Mouse (Mus musculus) kidney, embryonic 16.5 days (tissue): ENCODE data around the gene Mrpl43. TPM values are rescaled to one million over a fixed set of nuclear protein-coding genes. Genes with fewer than 3 reads are reported as not detected.

Experiments
- ATAC-seq: fragments of 200-750 bp; cut with Nextera tagmentation; 2 replicates; pipeline ENCODE4 v1.8.0; 2017; ENCODE audit warnings: moderate TSS enrichment; ENCODE audit not compliant: low FRiP score, low TSS enrichment
- H3K27ac ChIP-seq: fragments of 300-500 bp; sonication (generic); 2 replicates; pipeline ENCODE4 v1.5.1; 2014; ENCODE audit warnings: low read length
- H3K27me3 ChIP-seq: fragments of 300-500 bp; sonication (generic); 2 replicates; pipeline ENCODE4 v1.6.1; 2014; ENCODE audit warnings: low read length, control low read depth, mixed read lengths; ENCODE audit not compliant: insufficient read depth
- H3K36me3 ChIP-seq: fragments of 300-500 bp; sonication (generic); 2 replicates; pipeline ENCODE4 v1.6.1; 2014; ENCODE audit warnings: low read length, control low read depth, mixed read lengths; ENCODE audit not compliant: insufficient read depth
- H3K4me1 ChIP-seq: fragments of 300-500 bp; sonication (generic); 2 replicates; pipeline ENCODE4 v1.6.1; 2014; ENCODE audit warnings: low read length, control low read depth, mixed read lengths; ENCODE audit not compliant: insufficient read depth
- H3K4me2 ChIP-seq: fragments of 300-500 bp; sonication (generic); replicated peaks from 2 replicates; pipeline ENCODE4 v1.6.1; 2014; ENCODE audit warnings: low read depth, low read length
- H3K4me3 ChIP-seq: fragments of 300-500 bp; sonication (generic); 2 replicates; pipeline ENCODE4 v1.5.1; 2014; ENCODE audit warnings: mild to moderate bottlenecking, low read length
- H3K9ac ChIP-seq: fragments of 300-500 bp; sonication (generic); replicated peaks from 2 replicates; pipeline ENCODE4 v1.6.1; 2014; ENCODE audit warnings: low read length
- H3K9me3 ChIP-seq: fragments of 300-500 bp; sonication (generic); 2 replicates; pipeline ENCODE4 v1.6.1; 2016; ENCODE audit warnings: low read length, control low read depth
- WGBS: fragments of 180-500 bp; shearing (Covaris S2); extraction: QIAGEN DNeasy Blood & Tissue Kit; methylation state at CpG from one replicate; pipeline ENCODE4 v1.1.7; 2014; 5-methylcytosine and 5-hydroxymethylcytosine counted together
- polyA plus RNA-seq: library from polyadenylated mRNA; unstranded; fragments of >200 nt; fragmentation: Nextera tagmentation; extraction: Ambion mirVana; gene quantifications from 2 replicates; pipeline ENCODE4 v1.2.1, GENCODE M21; 2015

Mrpl43 gene
- polyA plus RNA-seq, 1 experiment from 2014 or later = 72.8 TPM

DNA sequence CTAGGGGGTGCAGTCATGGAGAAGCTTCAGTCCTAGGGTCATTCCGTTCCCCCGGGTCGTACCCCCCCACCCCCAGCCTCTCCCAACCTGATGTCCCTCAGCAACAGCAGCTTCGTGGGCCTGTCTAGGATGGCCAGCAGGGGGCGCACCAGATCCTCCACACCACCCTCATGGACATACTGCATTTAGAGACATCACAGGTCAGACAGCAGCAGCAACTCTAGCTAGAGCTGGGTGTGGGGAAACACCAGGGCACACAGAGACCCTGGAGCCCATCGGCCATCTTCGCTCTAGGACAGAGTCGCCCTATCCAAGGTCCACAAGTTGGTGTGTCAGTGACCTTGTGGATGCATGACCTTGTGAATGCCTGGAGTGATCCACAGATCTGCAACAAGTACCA is 23.9 kb upstream of the Mrpl43 start:
- Histone ChIP-seq H3K36me3 (peaks cover 37% of the 10 kb centered on the region), H3K27me3 (no peaks in the 10 kb centered on the region), H3K4me1 (peaks cover 26% of the 10 kb centered on the region), H3K27ac (no peak overlapping the region), H3K4me3 (no peak overlapping the region), H3K9me3 (no peaks in the 10 kb centered on the region), H3K9ac (no peak overlapping the region), H3K4me2 (no peak overlapping the region)
- 29% methylated on average over 8 of the region's 8 CpGs for WGBS
- ATAC-seq = peak; percentile 33

DNA sequence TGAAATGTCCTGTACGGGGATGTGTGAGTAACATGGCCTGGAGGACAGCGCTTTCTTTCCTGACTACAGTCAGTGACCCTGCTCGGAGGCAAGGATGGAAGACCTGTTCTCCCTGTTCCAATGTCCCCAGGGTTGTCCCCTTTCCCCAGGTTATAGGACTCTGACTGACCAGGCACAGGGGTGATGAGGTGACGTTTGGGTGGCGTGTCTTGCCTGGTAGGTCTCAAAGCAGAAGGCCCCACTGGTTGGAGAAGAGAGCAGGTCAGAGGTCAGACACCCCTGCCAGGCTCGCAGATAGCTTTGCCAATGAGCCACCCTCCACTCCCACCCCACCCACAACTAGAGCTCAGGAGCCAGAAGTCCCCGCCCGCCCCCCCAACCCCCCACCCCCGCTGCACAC is 23.3 kb upstream of the Mrpl43 start:
- no peak overlapping the region for H3K4me2 ChIP-seq
- no peaks in the 10 kb centered on the region for H3K27me3 ChIP-seq
- no peak for ATAC-seq
- peaks cover 42% of the 10 kb centered on the region for H3K36me3 ChIP-seq
- H3K9me3 ChIP-seq = no peaks in the 10 kb centered on the region
- H3K27ac ChIP-seq = no peak overlapping the region
- H3K4me1 ChIP-seq = peaks cover 26% of the 10 kb centered on the region
- H3K4me3 ChIP-seq = no peak overlapping the region
- 59% methylated on average over 7 of the region's 9 CpGs for WGBS
- no peak overlapping the region for H3K9ac ChIP-seq

DNA sequence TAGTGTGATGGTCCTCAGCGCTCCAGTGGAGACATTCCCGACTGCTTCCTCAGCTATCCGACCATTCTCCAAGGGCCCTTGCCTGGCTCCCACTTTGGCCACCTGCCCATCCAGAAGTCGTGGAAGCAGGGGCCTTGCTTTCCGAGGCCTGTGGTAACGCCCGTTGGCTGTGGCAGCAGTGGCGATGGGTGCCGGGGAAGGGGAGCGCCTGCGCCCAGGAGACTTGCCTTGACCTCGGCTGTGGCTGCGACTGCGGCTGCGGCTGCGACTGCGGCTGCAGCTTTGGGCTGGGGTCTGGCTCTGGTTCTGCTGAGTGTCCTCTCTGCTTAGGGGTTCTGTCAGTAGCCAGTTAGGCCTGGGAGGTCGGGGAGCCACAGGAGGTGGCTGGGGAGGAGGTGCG is 22.5 kb upstream of the Mrpl43 start:
- Histone ChIP-seq H3K9me3 (no peaks in the 10 kb centered on the region), H3K9ac (no peak overlapping the region), H3K4me1 (peaks cover 29% of the 10 kb centered on the region), H3K36me3 (peaks cover 48% of the 10 kb centered on the region), H3K27ac (no peak overlapping the region), H3K4me2 (no peak overlapping the region), H3K4me3 (no peak overlapping the region), H3K27me3 (no peaks in the 10 kb centered on the region)
- 62% methylated on average over 19 of the region's 19 CpGs for WGBS
- ATAC-seq = no peak

DNA sequence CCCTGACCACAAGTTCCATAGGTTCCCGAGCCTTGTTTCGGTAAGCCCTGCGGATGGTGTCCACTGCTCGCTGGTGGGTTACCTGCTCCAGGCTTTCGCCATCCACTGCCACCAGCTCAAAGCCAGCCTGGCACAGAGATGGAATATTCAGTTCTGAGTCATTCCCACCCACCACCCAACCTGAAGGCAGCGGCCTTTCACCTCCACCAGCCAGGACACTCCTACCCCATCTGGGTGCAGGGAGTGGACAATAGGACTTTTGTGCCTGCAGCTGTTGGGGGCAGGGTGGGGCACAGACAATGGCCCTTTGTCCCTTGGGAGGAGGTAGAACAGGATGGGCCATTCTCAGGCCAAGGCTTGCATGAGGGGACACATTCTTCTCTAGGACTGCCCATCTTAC is 21.6 kb upstream of the Mrpl43 start:
- 94% methylated on average over 6 of the region's 6 CpGs for WGBS
- Histone ChIP-seq H3K4me1 (peaks cover 31% of the 10 kb centered on the region), H3K36me3 (peaks cover 54% of the 10 kb centered on the region), H3K27me3 (no peaks in the 10 kb centered on the region), H3K4me3 (no peak overlapping the region), H3K9ac (no peak overlapping the region), H3K27ac (no peak overlapping the region), H3K4me2 (no peak overlapping the region), H3K9me3 (no peaks in the 10 kb centered on the region)
- ATAC-seq = no peak

DNA sequence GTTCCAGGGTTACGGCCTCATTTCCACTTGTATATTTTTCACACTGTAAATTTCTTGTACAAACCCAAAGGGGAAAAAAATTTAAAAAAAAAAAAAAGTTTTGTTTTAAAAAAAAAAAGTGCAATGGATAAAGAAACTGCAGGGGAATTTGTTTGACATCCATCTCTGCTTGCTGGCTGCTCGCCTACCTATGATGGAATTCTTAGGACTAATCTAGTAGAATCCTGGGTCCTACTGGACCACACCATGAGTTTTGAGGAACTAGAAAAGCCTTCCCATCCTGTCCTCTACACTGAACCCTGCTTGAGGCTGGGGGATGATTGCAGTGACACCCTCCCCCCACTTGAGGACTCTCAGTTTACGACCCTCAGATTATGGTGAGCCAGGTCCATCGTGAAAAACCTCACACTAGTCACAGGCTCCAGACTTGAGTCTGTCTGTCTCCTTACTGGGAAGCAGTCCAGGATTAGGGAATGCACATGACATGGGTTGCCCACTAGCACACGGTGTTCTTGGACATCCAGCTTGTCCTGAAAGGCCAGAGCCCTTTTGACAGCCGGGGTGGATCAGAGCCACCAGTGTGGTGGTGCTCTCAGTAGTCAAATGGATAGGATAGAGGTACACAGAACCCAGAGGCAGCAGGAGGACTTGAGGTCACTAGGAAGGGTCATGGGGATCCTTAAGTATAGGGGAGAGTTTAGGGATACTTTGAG is 20.9 kb upstream of the Mrpl43 start:
- no peaks in the 10 kb centered on the region for H3K27me3 ChIP-seq
- peaks cover 26% of the 10 kb centered on the region for H3K4me1 ChIP-seq
- H3K27ac ChIP-seq = no peak overlapping the region
- no peak overlapping the region for H3K9ac ChIP-seq
- no peak overlapping the region for H3K4me3 ChIP-seq
- H3K4me2 ChIP-seq = no peak overlapping the region
- 61% methylated on average over 6 of the region's 6 CpGs for WGBS
- no peaks in the 10 kb centered on the region for H3K9me3 ChIP-seq
- no peak for ATAC-seq
- peaks cover 59% of the 10 kb centered on the region for H3K36me3 ChIP-seq

DNA sequence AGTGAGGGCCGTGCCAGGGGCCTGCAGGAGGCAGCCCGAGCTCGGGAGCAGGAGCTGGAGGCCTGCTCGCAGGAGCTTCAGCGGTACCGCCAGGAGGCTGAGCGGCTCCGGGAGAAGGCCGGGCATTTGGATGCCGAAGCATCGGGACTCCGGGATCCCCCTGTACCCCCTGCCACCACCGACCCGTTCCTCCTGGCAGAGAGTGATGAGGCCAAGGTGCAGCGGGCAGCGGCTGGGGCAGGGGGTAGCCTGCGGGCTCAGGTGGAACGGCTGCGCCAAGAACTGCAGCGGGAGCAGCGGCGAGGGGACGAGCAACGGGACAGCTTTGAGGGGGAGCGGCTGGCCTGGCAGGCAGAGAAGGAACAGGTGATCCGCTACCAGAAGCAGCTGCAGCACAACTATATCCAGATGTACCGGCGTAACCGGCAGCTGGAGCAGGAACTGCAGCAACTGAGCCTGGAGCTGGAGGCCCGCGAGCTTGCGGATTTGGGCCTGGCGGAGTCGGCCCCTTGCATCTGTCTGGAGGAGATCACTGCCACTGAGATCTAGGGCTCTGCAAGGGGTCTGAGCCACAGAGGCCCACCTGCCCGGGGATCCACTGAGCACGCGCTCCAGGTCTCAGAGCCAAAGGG is 19.8 kb upstream of the Mrpl43 start:
- ATAC-seq = no peak
- no peaks in the 10 kb centered on the region for H3K27me3 ChIP-seq
- no peak overlapping the region for H3K9ac ChIP-seq
- H3K4me3 ChIP-seq = no peak overlapping the region
- no peak overlapping the region for H3K27ac ChIP-seq
- no peak overlapping the region for H3K4me2 ChIP-seq
- WGBS = 92% methylated on average over 37 of the region's 37 CpGs
- peaks cover 68% of the 10 kb centered on the region for H3K36me3 ChIP-seq
- no peaks in the 10 kb centered on the region for H3K9me3 ChIP-seq
- H3K4me1 ChIP-seq = peaks cover 29% of the 10 kb centered on the region

DNA sequence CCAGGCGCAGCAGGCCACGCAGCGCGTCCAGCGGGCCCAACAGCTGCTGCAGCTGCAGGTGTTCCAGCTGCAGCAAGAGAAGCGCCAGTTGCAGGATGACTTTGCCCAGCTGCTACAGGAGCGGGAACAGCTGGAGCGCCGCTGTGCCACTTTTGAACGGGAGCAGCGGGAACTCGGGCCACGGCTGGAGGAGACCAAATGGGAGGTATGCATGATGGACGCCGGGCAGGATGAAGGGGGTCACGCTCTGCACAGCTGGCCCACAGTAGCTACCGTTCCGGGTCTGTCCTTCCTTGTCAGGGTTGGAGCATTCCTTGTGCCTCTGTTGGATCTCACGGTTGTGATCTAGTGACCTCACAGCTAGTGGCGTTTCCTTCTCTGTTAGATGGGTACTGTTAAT is 18.5 kb upstream of the Mrpl43 start:
- no peaks in the 10 kb centered on the region for H3K27me3 ChIP-seq
- no peaks in the 10 kb centered on the region for H3K9me3 ChIP-seq
- H3K9ac ChIP-seq = no peak overlapping the region
- H3K4me1 ChIP-seq = peaks cover 32% of the 10 kb centered on the region
- no peak overlapping the region for H3K27ac ChIP-seq
- no peak overlapping the region for H3K4me2 ChIP-seq
- 68% methylated on average over 20 of the region's 20 CpGs for WGBS
- peaks cover 68% of the 10 kb centered on the region for H3K36me3 ChIP-seq
- H3K4me3 ChIP-seq = no peak overlapping the region
- no peak for ATAC-seq

DNA sequence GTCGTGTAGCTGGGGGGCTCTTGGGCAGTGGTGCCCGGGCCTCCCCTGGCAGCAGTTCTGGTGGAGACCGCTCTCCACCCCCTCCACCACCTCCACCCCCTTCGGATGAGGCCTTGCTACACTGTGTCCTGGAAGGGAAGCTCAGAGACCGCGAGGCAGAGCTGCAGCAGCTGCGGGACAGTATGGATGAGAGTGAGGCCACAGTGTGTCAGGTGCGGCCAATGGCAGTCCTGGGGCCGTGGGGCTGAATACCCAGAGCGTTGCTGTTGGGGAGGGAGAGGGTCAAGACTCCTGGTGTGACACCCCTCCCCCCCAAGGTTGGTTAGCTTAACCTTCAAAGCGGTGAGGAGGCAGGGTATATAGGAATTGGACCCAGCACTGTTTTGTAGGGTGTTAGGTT is 17.8 kb upstream of the Mrpl43 start:
- Histone ChIP-seq H3K27me3 (no peaks in the 10 kb centered on the region), H3K36me3 (peaks cover 68% of the 10 kb centered on the region), H3K9me3 (no peaks in the 10 kb centered on the region), H3K27ac (no peak overlapping the region), H3K9ac (0 out of 2 replicates have a peak overlapping the region, but pooled peaks have one; percentile 1), H3K4me2 (no peak overlapping the region), H3K4me3 (no peak overlapping the region), H3K4me1 (peaks cover 39% of the 10 kb centered on the region)
- WGBS = 76% methylated on average over 11 of the region's 11 CpGs
- ATAC-seq = 0 out of 2 replicates have a peak, but pooled peaks have one; percentile 25

DNA sequence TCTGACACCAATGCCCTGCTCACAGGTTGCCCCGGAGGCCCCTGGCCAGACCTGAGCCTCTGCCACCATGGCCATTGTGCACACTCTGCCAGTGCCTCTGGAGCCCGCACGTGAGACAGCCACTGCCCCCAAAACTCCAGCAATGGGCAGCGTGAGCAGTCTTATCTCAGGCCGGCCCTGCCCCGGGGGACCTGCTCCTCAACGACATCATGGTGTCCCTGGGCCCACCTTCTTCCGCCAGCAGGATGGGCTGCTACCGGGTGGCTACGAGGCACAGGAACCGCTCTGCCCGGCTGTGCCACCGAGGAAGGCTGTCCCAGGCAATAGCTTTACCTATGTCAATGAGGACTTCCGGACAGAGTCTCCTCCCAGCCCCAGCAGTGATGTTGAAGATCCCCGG is 15.1 kb upstream of the Mrpl43 start:
- Histone ChIP-seq H3K4me2 (0 out of 2 replicates have a peak overlapping the region, but pooled peaks have one; percentile 37), H3K9ac (peak overlapping the region; percentile 31; the same call in 1 of the 2 replicates), H3K27ac (no peak overlapping the region), H3K9me3 (no peaks in the 10 kb centered on the region), H3K36me3 (peaks cover 44% of the 10 kb centered on the region), H3K4me3 (no peak overlapping the region), H3K27me3 (no peaks in the 10 kb centered on the region), H3K4me1 (peaks cover 40% of the 10 kb centered on the region)
- WGBS = 88% methylated on average over 15 of the region's 15 CpGs
- no peak for ATAC-seq

DNA sequence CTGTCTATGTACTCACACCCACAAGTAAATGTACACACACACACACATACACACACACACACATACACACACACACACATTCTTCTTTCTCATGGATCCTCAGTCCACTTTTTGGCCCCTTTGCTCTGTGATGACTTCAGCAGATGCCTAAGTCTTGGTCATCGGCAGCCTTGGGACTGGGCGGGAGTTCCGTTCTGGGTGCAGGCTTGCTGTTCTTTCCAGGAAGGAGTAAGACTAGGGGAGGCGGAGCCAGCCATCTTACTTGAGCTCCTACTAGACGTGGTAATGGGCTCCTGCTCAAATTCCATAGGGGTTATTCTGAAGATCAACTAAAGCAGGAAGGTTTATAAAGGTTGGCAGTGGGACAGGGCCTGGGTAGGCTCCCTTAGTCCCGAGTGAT is 14.1 kb upstream of the Mrpl43 start:
- peak overlapping the region; percentile 37 for H3K4me2 ChIP-seq
- H3K9ac ChIP-seq = peak overlapping the region; percentile 37
- peaks cover 48% of the 10 kb centered on the region for H3K4me1 ChIP-seq
- H3K9me3 ChIP-seq = no peaks in the 10 kb centered on the region
- H3K27me3 ChIP-seq = no peaks in the 10 kb centered on the region
- no peak for ATAC-seq
- H3K27ac ChIP-seq = no peak overlapping the region
- 38% methylated on average over 6 of the region's 6 CpGs for WGBS
- peak overlapping the region; percentile 3; the same call in 1 of the 2 replicates for H3K4me3 ChIP-seq
- peaks cover 34% of the 10 kb centered on the region for H3K36me3 ChIP-seq
